Mouse (Mus musculus): ENCODE results near the gene Wee2. TPM values are rescaled to one million over a fixed set of nuclear protein-coding genes. Genes with fewer than 3 reads are reported as not detected.

Gene Wee2
- total RNA-seq, 1 experiment from 2014 or later, result not detected

DNA sequence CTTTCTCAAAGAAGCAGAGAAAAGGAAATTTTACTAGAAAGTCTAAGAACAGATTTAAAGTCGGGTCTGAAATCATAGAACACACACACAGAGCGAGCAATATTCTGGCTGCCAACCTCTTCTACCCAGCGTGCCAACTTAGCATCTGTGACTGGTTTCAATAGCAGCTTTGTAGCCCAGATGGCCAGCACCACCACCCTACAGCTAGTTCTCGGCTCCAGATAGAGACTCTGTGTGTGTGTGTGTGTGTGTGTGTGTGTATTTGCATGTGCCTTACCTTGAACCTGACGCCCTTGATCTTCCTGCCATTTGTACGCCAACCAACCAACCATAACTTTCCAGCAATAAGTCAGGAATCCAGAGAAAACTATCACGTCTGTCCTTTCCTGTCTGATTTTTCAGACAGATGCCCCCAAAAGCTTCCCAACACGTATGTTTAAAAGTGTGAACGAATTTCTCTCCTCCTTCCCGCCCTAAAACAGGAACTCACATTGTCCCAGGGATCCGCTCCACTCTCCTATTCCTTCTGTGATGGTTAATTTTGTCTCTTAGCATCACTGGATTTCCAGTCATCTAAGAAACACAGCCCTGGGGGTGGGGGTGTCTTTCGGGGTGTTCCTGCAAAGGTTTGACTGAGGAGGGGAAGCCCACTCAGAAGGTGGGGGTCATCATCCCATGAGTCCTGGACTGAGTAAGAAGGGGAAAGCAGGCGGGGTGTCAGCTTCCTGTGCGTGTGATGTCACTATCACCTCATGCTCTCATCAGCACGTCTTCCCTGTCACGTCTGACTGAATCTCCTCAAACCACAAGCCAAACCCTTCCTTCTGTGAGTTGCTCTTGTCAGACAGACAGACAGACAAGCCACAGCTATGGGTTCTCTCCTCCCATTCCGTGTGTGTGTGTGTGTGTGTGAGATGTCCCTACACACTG lies 6.3 kb upstream of the Wee2 start:
- ATAC-seq (replicated peaks in 1 of 2; ENCODE audit: insufficient read depth in 1 of 2, low FRiP score in 2 of 2, low TSS enrichment in 1 of 2, low read depth in 1 of 2, poor library complexity in 2 of 2, severe bottlenecking in 2 of 2), result no peak

DNA sequence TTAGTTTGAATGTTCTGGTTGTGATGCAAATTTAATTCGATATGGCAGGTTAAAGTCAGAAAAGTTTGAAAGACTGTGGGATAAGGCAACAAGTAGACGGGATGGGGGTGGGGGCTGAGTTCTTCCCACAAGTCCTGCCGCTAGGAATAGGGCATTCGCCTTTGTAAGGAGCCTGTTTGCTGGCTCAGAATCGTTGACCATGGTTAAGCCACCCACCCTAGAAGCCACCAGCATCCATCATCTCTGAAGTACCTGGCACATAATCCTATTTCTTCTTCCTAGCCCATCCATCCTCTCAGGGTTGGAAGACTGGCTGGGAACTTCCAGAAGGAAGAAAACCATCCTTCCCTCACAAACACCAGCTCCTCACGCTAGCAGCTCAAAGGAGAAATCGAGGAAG lies 4.2 kb upstream of the Wee2 start:
- no peak for ATAC-seq (replicated peaks in 1 of 2; ENCODE audit: insufficient read depth in 1 of 2, low FRiP score in 2 of 2, low TSS enrichment in 1 of 2, low read depth in 1 of 2, poor library complexity in 2 of 2, severe bottlenecking in 2 of 2)

DNA sequence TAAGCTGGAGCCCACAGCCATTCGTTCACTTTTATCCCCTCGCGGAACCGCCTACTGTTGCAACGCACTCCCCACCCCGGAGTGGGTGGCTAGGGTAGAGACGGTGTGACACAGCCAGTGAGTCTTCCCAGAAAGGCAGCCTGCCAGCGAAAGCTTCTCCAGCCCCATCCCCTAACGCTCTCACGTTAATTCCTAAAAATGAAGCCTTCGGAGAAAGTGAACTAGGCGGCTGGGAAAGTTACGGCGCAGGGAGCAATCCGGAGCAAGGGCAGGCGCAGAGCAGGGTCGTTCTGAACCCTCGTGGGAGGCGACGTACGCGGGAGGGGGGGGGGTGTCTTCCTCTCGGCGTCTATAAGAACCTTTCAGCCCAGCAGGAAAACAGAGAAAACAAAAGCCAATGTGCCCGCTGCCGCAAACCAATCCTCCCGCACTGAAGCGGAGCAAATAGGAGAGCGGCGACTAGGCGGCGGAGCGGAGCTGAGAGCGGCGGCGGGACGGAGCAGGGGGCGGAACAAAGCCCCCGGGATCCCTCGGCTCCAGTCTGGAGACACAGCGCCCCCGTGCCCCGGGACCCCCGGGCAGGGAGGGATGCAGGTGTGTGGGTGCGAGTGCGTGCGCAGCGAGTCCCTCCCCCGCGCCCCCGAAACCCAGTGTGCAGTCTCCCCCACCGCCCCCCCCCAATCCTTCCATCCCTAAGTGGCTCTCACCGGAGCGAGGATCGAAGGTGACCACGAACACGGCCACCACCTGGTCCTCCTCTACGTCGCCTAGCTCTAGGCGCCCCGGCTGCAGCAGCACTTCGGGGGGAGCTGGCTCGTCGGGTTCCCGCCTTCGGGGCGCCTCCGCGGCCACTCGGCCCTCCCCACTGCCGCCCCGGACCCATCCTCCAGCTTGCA lies 3.5 kb upstream of the Wee2 start:
- peak; percentile 7 to 37; a peak in 2 of 4 replicates for ATAC-seq (replicated peaks in 1 of 2; ENCODE audit: insufficient read depth in 1 of 2, low FRiP score in 2 of 2, low TSS enrichment in 1 of 2, low read depth in 1 of 2, poor library complexity in 2 of 2, severe bottlenecking in 2 of 2)

DNA sequence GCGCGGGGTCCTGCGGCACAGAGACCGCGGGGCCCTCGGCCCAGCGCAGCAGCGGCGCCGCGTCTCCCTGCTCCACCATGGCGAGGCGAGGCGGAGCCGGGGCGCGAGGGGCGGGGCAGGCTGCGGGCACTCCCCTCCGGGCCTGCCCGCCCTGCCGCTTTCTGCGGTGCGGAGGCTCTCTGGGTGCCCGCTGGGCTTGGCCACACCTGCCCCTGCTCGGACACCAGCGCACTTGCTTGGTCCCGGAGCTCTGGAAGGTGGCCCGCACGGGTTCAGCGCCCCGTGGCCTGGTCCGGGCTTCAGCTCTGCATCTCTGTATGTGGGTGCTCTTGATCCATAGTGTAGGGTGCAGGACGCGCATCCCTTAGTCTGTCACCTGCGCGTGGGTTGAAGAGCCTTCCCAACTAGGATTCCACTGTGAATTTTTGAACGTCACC lies 2.8 kb upstream of the Wee2 start, which contains the start of gene E330009J07Rik:
TSS of gene E330009J07Rik (minus strand) at position 89 of the 437 bp plus-strand sequence.
- peak; percentile 82 to 86 for ATAC-seq (replicated peaks in 1 of 2; ENCODE audit: insufficient read depth in 1 of 2, low FRiP score in 2 of 2, low TSS enrichment in 1 of 2, low read depth in 1 of 2, poor library complexity in 2 of 2, severe bottlenecking in 2 of 2)

DNA sequence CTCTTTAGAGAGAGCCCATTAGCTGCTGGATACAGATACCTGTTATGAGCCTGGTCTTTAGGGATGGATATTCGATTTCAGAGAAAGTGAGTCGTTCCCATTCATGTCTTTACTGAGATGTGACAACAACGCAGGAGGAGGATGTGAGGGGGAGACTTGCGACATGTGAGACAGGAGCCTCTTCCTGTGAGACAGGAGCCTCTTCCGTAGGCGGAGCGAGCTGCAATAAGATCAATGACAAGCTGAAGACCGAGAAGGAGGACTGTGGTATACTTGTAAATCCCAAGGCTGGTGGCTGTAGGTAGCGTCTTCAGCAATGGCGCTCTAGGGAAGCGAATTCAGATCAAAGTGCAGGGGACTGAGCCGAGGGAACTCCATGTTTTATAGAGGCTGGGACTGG lies 843 bp downstream of the Wee2 start:
- peak in 1 of 2 experiments; percentile 14; a peak in 1 of 4 replicates for ATAC-seq (replicated peaks in 1 of 2; ENCODE audit: insufficient read depth in 1 of 2, low FRiP score in 2 of 2, low TSS enrichment in 1 of 2, low read depth in 1 of 2, poor library complexity in 2 of 2, severe bottlenecking in 2 of 2)

DNA sequence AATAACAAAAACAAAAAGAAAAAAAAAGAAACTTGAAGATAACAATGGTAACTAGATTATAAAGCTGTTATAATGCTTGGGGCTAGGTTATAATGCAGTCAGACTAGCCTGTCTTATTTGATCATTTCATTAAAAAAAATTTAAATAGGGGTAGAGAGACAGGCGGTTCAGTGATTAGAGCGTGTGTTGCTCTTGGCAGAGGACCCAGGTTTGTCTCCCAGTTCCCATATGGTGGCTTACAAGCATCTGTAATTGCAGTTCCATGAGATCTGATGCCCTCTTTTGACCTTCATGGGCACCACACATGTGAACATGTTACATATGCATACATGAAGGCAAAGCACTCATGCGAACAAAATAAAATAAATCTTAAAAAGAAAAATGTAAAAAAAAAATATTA lies 2.4 kb downstream of the Wee2 start:
- ATAC-seq (replicated peaks in 1 of 2; ENCODE audit: insufficient read depth in 1 of 2, low FRiP score in 2 of 2, low TSS enrichment in 1 of 2, low read depth in 1 of 2, poor library complexity in 2 of 2, severe bottlenecking in 2 of 2), result no peak

DNA sequence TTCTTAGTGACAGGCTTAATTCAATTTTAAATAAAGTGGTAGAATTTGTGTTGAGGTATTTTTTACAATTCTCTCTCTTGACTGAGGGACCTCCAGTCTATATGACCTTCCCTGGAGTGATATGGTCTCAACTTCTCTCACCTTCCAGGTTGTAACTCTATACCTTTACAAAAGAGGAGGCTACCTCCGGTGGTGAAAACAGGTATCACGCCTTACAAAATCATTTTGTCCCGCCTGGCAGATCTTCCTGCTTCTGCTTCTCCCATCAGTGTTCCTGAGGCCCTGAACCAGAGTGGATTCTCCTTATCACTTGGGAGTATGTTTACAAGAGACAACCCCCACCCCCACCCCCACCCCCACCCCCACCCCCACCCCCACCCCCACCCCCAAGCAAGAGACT lies 2.9 kb downstream of the Wee2 start:
- no peak for ATAC-seq (replicated peaks in 1 of 2; ENCODE audit: insufficient read depth in 1 of 2, low FRiP score in 2 of 2, low TSS enrichment in 1 of 2, low read depth in 1 of 2, poor library complexity in 2 of 2, severe bottlenecking in 2 of 2)

DNA sequence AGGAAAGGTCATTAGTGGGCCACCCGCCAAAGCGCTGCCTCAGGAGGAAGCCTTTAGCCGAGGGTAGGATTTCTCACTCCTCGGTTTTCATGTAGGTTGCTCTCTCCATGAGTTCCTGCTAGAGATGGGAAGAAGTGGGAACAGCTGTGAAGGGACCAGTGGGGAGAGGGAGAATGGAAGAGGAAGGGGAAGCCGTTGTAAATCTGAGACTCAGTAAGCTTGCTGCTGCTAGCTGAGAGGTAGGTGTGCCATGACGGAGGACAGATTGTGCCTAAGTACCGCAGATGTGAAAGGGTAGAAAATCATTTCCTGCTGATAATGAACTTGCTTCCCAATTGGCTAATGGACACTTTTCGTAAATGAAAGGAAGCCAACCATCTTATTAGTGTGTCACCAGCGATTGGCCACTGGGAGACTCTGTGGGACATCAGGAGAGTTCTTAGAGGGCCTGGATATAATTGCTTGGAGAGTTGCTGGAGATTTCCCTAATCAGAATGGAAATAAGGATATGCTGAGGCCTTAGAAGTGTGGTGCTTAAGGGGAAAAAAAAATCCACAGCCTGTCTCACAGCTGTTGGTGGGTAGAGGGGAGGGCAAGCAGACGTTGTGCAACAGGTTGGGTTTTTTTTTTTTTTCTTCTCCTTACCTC lies 4.5 kb downstream of the Wee2 start:
- ATAC-seq (replicated peaks in 1 of 2; ENCODE audit: insufficient read depth in 1 of 2, low FRiP score in 2 of 2, low TSS enrichment in 1 of 2, low read depth in 1 of 2, poor library complexity in 2 of 2, severe bottlenecking in 2 of 2), result no peak

DNA sequence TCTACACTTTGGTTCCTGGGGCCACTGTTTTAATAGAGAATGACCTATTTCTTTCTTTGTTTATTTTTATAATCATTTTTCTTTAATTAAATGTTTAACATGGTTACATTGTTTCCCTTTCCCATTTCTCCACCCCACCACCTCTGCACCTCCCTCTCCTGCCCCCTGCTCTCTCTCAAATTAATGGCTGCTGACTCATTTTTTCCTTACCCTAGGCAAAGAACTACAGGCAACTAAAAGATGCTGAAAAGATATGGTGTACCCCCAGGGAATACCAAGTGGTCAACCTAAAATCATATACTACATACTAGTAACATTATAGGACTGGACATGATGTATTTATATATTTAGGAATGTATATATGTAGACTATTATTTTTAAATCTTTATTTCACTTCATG lies 9.7 kb downstream of the Wee2 start:
- no peak for ATAC-seq (replicated peaks in 1 of 2; ENCODE audit: insufficient read depth in 1 of 2, low FRiP score in 2 of 2, low TSS enrichment in 1 of 2, low read depth in 1 of 2, poor library complexity in 2 of 2, severe bottlenecking in 2 of 2)

DNA sequence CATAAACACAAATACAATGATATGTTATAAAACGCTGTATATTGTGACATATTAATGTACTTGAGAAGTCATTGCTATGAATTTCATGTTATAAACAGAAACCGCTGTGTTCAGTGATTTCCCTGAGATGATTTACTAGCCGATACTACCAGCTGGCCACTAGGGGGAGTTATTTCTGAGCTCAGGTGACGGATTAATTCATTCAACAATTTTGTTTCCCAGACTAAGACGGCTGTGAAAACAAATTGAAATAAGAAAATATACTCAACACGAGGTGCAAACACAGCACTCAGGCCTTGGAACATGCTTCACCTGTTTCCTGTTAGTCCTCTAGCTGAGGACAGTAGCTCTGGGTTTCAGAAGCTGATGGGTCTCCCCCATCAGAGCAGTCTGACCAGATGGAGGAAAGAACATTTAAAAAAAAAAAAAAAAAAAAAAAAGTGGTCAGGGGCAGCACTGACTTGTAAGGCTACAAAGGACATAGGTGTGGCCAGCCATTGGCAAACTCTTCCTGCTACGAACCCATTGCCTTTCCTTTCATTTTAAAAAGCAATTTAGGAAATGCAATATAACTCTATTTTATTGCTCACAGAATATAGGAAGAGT lies 15.7 kb downstream of the Wee2 start:
- peak; percentile 65 to 68; a peak in 3 of 4 replicates for ATAC-seq (replicated peaks in 1 of 2; ENCODE audit: insufficient read depth in 1 of 2, low FRiP score in 2 of 2, low TSS enrichment in 1 of 2, low read depth in 1 of 2, poor library complexity in 2 of 2, severe bottlenecking in 2 of 2)

DNA sequence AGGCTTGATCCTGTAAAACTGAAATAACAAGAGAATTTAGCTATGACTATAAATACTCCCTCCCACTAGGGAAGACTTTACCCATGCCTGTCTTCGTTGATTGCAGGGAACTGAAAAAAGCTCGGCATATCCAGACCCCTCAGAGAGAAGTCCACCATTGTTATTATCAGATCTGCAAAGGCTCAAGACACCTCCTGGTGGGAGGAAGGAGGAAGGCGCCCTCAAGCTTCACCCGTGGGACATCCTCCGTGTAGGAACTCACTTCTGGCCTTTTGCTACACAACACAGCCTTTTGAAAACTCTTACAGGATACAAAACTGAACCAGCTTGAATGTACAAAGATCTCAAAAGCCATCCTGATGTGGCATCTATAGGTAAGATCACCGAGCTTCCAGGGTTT lies 26.8 kb downstream of the Wee2 start:
- ATAC-seq (replicated peaks in 1 of 2; ENCODE audit: insufficient read depth in 1 of 2, low FRiP score in 2 of 2, low TSS enrichment in 1 of 2, low read depth in 1 of 2, poor library complexity in 2 of 2, severe bottlenecking in 2 of 2), result peak in 1 of 2 experiments; percentile 66; a peak in 2 of 4 replicates

DNA sequence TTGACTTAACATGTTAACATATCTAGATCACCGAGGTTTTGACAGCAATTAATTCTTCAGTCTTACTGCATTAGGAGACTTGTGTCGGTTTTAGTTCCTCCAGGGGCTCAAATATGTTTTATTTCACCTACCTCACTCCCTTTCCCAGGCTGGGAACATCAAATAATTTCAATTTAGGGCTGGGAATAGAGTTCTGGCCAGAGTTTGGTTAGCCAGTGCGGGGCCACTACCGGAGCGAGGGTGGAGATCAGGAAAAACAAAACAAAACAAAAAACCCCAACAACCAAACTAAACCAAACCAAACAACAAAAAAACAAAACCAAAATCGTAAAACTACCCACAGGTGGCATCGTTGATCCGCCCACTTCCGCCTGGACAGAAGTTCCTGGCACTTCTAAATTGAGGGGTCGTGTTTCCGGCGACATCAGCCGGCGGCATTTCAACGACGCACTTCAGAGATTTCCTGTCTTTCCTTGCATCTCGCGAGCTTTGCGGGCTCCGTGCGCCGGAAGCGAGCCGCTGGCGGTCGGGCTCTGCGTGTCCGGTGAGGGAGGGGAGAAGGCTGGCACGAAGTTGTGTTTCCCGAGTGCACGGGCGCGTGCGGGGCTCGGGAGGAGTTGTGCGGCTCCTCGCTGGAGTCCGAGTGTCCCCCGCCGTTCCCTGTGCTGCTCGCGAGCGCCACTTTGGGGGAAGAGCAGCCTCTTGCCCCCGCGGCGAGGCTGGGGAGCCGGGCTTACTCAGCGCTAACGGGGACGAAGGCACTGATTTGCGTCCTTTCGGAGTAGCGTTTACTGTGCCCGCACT lies 32.2 kb downstream of the Wee2 start, which contains the start of gene Ssbp1:
TSS of gene Ssbp1 (plus strand) at position 437 of the 804 bp plus-strand sequence.
- peak; percentile 98 to 99 for ATAC-seq (replicated peaks in 1 of 2; ENCODE audit: insufficient read depth in 1 of 2, low FRiP score in 2 of 2, low TSS enrichment in 1 of 2, low read depth in 1 of 2, poor library complexity in 2 of 2, severe bottlenecking in 2 of 2)

DNA sequence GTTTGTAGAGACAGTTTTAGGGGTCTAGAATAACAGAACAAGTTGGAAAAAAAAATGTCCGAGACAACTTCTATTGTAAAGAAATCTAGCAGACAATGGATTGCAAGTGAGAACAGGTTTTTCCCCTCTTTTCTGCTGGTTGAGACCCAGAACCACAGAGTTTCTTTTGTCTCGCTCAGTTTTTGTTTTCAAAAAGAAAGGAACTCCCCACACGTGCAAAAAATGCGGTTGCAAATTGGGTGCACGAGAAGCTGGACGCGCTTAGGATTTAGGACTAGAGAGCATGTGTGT lies 32.8 kb downstream of the Wee2 start:
- ATAC-seq (replicated peaks in 1 of 2; ENCODE audit: insufficient read depth in 1 of 2, low FRiP score in 2 of 2, low TSS enrichment in 1 of 2, low read depth in 1 of 2, poor library complexity in 2 of 2, severe bottlenecking in 2 of 2), result no peak

DNA sequence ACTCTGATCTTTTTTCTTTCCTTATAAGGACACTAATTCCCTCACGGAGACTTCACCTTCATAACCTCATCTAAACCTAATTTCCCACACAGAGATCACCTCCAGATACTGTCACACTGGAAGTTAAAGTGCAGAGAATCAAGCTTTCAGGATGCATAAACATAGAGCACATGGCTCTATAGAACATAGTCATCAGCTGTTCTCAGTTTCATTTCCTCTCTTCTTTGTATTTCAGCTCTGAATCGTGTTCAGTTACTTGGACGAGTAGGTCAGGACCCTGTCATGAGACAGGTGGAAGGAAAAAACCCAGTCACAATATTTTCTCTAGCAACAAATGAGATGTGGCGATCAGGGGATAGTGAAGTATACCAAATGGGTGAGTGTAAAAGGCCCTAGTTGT lies 37.2 kb downstream of the Wee2 start:
- ATAC-seq (replicated peaks in 1 of 2; ENCODE audit: insufficient read depth in 1 of 2, low FRiP score in 2 of 2, low TSS enrichment in 1 of 2, low read depth in 1 of 2, poor library complexity in 2 of 2, severe bottlenecking in 2 of 2), result no peak

DNA sequence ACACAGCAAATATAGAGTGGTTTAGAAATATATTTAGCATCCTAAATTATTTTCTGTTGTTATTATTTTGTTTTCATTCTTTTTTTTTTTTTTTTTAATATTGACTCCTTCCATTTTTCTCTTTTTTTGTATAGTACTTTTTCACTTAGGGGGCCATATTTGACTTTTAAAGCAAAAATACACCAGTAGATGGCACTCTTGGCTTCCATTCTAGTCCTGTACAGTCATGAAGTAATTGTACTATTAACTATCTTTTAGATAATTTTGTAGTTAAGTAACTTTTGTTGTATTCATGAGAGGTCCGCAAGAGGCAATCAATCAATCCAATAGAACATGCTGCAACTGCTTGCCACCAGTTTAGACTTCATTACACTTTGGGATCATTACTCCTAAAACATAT lies 40.8 kb downstream of the Wee2 start:
- 0 out of 4 replicates have a peak, but pooled peaks of 1 of the 2 experiments have one; percentile 27 for ATAC-seq (replicated peaks in 1 of 2; ENCODE audit: insufficient read depth in 1 of 2, low FRiP score in 2 of 2, low TSS enrichment in 1 of 2, low read depth in 1 of 2, poor library complexity in 2 of 2, severe bottlenecking in 2 of 2)

DNA sequence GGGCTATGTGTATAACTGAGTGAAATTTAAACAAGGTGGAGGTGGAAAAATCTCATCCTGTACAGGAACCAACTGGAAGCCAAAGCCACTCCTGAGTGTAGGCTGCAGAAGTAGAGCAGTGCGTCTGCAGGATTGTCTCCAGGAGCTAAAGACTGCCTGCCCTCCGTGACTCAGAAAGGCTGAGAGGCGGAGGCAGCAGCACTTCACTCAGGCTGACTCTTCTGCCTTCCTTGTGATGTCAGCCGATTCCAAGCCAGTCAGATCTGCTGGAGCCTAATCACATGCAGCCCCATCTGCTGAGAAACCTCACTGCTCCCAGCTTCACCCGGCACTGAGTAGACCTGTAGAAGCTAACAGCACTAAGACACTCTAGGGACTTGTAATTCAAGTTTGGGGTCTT lies 43.4 kb downstream of the Wee2 start:
- ATAC-seq (replicated peaks in 1 of 2; ENCODE audit: insufficient read depth in 1 of 2, low FRiP score in 2 of 2, low TSS enrichment in 1 of 2, low read depth in 1 of 2, poor library complexity in 2 of 2, severe bottlenecking in 2 of 2), result no peak

All from hematopoietic stem cell, adult 5-6 weeks (primary cell).